Mouse (Mus musculus) kidney, embryonic 14.5 days (tissue): ENCODE data around the gene Gm8660. TPM values are rescaled to one million over a fixed set of nuclear protein-coding genes. Genes with fewer than 3 reads are reported as not detected.
"Not testable (repeated sequence)": the region's sequence is repeated elsewhere in the genome, so short reads cannot be mapped to it uniquely, and the experiment has no call there.

ENCODE experiments used
- ATAC-seq: fragments of 200-750 bp; cut with Nextera tagmentation; 2 replicates; pipeline ENCODE4 v1.8.0; 2017; ENCODE audit warnings: moderate number of reproducible peaks, mild to moderate bottlenecking, moderate TSS enrichment, moderate library complexity; ENCODE audit not compliant: low FRiP score, low TSS enrichment
- H3K27ac ChIP-seq: fragments of 300-500 bp; sonication (generic); 2 replicates; pipeline ENCODE4 v1.5.1; 2014; ENCODE audit warnings: low read depth, mild to moderate bottlenecking, low read length, moderate library complexity, mixed read lengths
- H3K27me3 ChIP-seq: fragments of 300-500 bp; sonication (generic); 2 replicates; pipeline ENCODE4 v1.6.1; 2014; ENCODE audit warnings: mild to moderate bottlenecking, low read length; ENCODE audit not compliant: control insufficient read depth, insufficient read depth
- H3K36me3 ChIP-seq: fragments of 300-500 bp; sonication (generic); 2 replicates; pipeline ENCODE4 v1.6.1; 2014; ENCODE audit warnings: low read length, mixed read lengths; ENCODE audit not compliant: control insufficient read depth, insufficient read depth
- H3K4me1 ChIP-seq: fragments of 300-500 bp; sonication (generic); 2 replicates; pipeline ENCODE4 v1.6.1; 2014; ENCODE audit warnings: low read length, mixed read lengths; ENCODE audit not compliant: control insufficient read depth, insufficient read depth
- H3K4me2 ChIP-seq: fragments of 300-500 bp; sonication (generic); replicated peaks from 2 replicates; pipeline ENCODE4 v1.6.1; 2014; ENCODE audit warnings: low read depth, mild to moderate bottlenecking, low read length
- H3K4me3 ChIP-seq: fragments of 300-500 bp; sonication (generic); 2 replicates; pipeline ENCODE4 v1.5.1; 2014; ENCODE audit warnings: mild to moderate bottlenecking, low read length
- H3K9ac ChIP-seq: fragments of 300-500 bp; sonication (generic); 2 replicates; pipeline ENCODE4 v1.6.1; 2014; ENCODE audit warnings: low read depth, mild to moderate bottlenecking, low read length, moderate library complexity
- H3K9me3 ChIP-seq: fragments of 300-500 bp; sonication (generic); 2 replicates; pipeline ENCODE4 v1.6.1; 2016; ENCODE audit warnings: low read length; ENCODE audit not compliant: control insufficient read depth
- WGBS: fragments of 180-500 bp; shearing (Covaris S2); extraction: QIAGEN DNeasy Blood & Tissue Kit; methylation state at CpG from one replicate; pipeline ENCODE4 v1.1.7; 2014; 5-methylcytosine and 5-hydroxymethylcytosine counted together
- polyA plus RNA-seq: library from polyadenylated mRNA; unstranded; fragments of >200 nt; fragmentation: Nextera tagmentation; extraction: Ambion mirVana; gene quantifications from 2 replicates; pipeline ENCODE4 v1.2.1, GENCODE M21; 2014

Gm8660 gene
- polyA plus RNA-seq: not detected in 2 replicates

DNA sequence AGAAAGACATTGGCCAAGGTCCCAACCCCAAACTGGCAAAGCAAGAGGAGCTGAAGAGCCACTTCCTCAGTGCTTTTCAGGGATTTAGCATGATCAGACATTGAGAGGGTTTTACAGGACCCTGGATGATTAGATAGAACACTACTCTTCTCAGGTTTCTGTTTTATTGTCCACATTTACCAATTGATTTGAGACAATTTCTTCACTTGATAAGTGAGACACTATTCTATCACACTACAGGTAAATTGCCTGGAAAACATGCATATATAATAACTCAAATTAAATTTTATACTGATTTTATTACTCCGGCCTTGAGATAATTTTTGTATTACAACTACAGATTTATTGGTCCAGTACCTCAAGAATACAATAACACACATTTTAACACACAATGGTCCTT, at the start of gene Gm8660:
Gene Gm8660, minus strand, starts transcription at position 101 of the 400 bp plus-strand sequence.
- not testable (repeated sequence) for H3K9me3 ChIP-seq, H3K4me2 ChIP-seq, H3K4me1 ChIP-seq, H3K36me3 ChIP-seq, H3K27me3 ChIP-seq, ATAC-seq, H3K9ac ChIP-seq, H3K27ac ChIP-seq, H3K4me3 ChIP-seq
- no CpG with 5 or more reads among the region's 1 CpGs for WGBS

DNA sequence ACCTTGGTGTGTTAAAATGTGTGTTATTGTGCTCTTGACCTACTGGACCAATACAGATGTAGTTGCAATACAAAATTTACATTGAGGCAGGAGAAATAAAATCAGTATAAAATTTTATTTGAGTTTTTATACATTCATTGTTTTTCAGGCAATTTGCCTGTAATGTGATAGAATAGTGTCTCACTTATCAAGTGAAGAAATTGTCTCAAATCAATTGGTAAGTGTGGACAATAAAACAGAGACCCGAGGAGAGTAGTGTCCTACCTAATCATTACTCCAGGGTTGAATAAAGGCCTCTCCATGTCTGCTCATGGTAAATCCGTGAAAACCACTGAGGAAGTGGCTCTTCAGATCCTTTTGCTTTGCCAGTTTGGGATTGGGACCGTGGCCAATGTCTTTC, 42.4 kb upstream of the Gm8660 start, which contains the start of gene Vmn1r148:
Gene Vmn1r148, plus strand, starts transcription at position 301 of the 400 bp plus-strand sequence.
- H3K9me3 ChIP-seq, H3K27ac ChIP-seq, H3K27me3 ChIP-seq, H3K36me3 ChIP-seq, H3K4me3 ChIP-seq, H3K4me2 ChIP-seq, H3K9ac ChIP-seq, H3K4me1 ChIP-seq, ATAC-seq: not testable (repeated sequence)
- WGBS: no CpG with 5 or more reads among the region's 3 CpGs

DNA sequence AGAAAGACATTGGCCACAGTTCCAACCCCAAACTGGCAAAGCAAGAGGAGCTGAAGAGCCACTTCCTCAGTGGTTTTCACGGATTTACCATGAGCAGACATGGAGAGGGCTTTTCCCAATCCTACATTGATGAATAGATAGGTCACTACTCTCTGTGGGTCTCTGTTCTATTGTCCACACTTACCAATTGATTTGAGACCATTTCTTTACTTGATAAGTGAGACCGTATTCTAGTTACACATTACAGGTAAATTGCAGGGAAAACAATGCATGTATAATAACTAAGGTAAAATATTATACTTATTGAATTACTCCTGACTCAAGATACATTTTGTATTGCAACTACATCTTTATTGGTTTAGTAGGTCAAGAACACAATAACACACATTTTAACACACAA, 41.2 kb downstream of the Gm8660 start, which contains the start of gene Gm4187:
Gene Gm4187, minus strand, starts transcription at position 101 of the 400 bp plus-strand sequence.
- H3K4me3 ChIP-seq, H3K27me3 ChIP-seq, H3K4me2 ChIP-seq, H3K9ac ChIP-seq, H3K9me3 ChIP-seq, H3K4me1 ChIP-seq, H3K27ac ChIP-seq, ATAC-seq, H3K36me3 ChIP-seq: not testable (repeated sequence)
- no CpG with 5 or more reads among the region's 2 CpGs for WGBS

Other genes with a start within 250 kb of the Gm8660 start
- gene Gm10666, start 236.3 kb downstream of the Gm8660 start, polyA plus RNA-seq: not detected in 2 replicates
- not detected in 2 replicates for gene Vmn1r142, start 207.0 kb downstream of the Gm8660 start, polyA plus RNA-seq
- not detected in 2 replicates for gene Vmn1r143, start 181.7 kb downstream of the Gm8660 start, polyA plus RNA-seq
- not detected in 2 replicates for gene Gm8653, start 169.8 kb downstream of the Gm8660 start, polyA plus RNA-seq
- gene Gm8453, start 141.6 kb downstream of the Gm8660 start, polyA plus RNA-seq: not detected in 2 replicates
- gene Gm4187, start 41.3 kb downstream of the Gm8660 start, polyA plus RNA-seq: not detected in 2 replicates
- not detected in 2 replicates for gene Vmn1r148, start 42.5 kb upstream of the Gm8660 start, polyA plus RNA-seq
- not detected in 2 replicates for gene Vmn1r149, start 67.2 kb upstream of the Gm8660 start, polyA plus RNA-seq
- gene Gm10665, start 93.0 kb upstream of the Gm8660 start, polyA plus RNA-seq: not detected in 2 replicates
- not detected in 2 replicates for gene Vmn1r151, start 128.6 kb upstream of the Gm8660 start, polyA plus RNA-seq
- gene Vmn1r152, start 151.9 kb upstream of the Gm8660 start, polyA plus RNA-seq: not detected in 2 replicates
- gene Gm8677, start 163.8 kb upstream of the Gm8660 start, polyA plus RNA-seq: not detected in 2 replicates
- gene Gm4201, start 194.3 kb upstream of the Gm8660 start, polyA plus RNA-seq: not detected in 2 replicates
- gene Gm4565, start 217.1 kb upstream of the Gm8660 start, polyA plus RNA-seq: not detected in 2 replicates